Mouse (Mus musculus): ENCODE data around the gene Cela1.

Gene Cela1

DNA sequence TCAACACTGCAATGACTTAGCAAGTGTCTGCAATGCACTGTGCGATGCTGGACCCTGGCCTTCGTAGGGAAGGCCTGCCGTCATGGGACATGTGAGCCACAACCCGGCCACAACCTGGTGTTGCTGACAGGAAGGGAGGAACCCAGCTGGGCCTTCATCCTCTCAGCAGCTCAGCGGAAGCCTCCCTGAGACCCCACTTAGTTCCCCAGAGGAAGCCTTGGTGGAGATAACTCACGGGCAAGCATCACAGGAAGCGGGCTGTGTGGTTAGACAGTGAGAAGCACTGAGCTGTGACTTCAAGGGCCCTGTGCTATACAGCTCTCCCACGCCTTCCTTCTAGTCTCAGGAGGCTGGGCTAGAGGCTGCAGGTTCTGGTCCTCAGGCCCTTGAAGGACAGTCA is 18.5 kb upstream of the Cela1 start:
- no peak for DNase-seq (ENCODE audit: extremely low spot score, low read depth, low spot score)

- DNase-seq (ENCODE audit: extremely low spot score, low read depth, low spot score) = no peak
Observed at GRCm38 (mm10) chr15:100705376-100705775, 17.7 kb upstream of the Cela1 start.

GRCm38 (mm10) chr15:100703913-100704312 is 16.2 kb upstream of the Cela1 start:
- DNase-seq (ENCODE audit: extremely low spot score, low read depth, low spot score) = no peak

DNA sequence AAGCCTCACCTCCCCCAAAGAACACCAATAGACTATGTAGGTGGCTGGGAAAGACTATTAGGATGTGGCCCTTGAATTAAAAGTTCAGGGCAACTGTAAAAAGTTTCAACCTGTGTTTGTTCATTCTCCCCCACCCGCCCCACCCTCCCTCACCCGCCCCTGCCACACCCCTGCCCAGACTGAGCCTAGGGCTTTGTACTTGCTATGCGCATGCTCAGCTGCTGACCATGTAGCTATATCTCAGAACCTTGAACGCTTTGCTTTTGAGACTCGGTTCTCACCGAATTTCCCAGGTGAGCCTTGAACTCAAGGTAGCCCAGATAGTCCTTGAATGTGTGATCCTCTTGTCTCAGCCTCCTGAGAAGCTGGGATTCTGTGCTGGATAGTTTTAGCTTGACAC is 14.1 kb upstream of the Cela1 start:
- DNase-seq (ENCODE audit: extremely low spot score, low read depth, low spot score) = no peak

DNA sequence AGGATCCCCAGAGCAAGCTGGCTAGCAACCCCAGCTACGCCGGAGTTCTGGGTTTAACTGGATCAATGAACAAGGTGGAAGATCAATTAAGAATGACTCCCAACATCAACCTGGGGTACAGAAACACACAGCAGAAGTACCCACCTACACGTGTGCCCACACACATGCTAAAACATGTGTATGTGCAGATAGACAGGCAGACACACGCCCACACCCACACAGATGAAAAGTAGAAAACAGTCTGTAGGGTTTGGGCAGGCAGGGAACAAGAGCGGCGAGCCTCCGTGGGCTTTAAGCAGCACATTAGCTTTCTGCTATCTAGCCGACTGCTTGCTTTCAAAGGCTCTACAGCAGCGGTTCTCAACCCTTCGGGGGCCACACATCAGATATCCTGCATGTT is 13.4 kb upstream of the Cela1 start:
- no peak for DNase-seq (ENCODE audit: extremely low spot score, low read depth, low spot score)

DNA sequence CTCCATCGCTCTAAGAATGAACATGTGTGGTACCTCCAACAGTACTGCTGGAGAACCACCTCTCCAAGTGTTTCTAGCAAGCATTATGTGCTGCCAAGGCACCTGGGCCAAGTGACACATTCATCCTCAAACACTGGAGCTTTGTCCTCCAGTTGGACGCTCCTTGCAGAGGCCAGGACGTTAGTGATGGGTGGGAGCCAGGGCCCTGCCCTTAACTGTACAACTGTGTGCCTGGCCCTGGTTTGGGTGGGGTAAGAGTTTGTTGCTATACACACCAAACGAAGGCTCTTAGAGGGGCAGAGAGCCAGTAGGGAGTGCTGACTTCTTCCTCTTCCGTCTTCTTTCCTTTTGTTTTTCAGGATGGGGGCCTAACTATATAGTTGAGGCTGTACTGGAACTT is 12.7 kb upstream of the Cela1 start:
- no peak for DNase-seq (ENCODE audit: extremely low spot score, low read depth, low spot score)

DNA sequence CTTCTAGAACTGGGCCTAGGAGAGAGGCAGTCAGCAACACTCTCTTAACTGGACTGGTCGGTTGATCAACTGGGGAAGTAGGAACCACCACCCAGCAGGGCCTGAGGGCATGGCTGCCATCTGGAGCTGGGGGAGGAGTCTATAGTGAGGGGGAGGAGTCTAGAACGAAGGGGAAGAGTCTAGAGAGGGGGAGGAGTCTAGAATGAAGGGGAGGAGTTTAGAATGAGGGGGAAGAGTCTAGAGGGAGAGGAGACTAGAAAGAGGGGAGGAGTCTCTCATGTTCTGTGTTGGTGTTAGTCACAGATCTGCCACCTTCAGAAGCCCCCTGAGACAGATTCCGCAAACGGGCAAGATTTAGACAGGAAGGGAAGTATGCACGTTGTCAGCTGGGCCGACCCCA is 11.7 kb upstream of the Cela1 start:
- no peak for DNase-seq (ENCODE audit: extremely low spot score, low read depth, low spot score)

GRCm38 (mm10) chr15:100698078-100698477 is 10.4 kb upstream of the Cela1 start:
- no peak for DNase-seq (ENCODE audit: extremely low spot score, low read depth, low spot score)

DNA sequence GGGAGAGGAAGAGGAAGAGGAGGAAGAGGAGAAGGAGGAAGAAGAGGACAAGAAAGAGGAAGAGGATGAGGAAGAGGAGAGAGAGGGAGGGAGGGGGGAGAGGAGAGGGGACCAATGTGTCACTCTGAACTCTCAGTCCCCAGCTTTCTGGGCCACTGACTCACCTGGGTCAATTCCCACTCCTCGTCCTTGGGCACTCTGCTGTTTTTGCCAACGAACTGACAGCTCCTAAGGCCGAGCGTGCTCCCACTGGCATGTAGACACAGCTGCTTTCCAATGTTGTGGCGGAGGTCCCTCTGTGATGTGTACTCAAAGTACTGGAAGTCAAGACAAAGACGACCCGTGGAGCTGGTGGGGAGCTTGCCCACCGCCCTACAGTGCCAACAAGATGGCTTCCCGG is 6.7 kb upstream of the Cela1 start:
- DNase-seq (ENCODE audit: extremely low spot score, low read depth, low spot score) = no peak

- DNase-seq (ENCODE audit: extremely low spot score, low read depth, low spot score) = no peak
Observed at GRCm38 (mm10) chr15:100691990-100692389, 4.3 kb upstream of the Cela1 start.

DNA sequence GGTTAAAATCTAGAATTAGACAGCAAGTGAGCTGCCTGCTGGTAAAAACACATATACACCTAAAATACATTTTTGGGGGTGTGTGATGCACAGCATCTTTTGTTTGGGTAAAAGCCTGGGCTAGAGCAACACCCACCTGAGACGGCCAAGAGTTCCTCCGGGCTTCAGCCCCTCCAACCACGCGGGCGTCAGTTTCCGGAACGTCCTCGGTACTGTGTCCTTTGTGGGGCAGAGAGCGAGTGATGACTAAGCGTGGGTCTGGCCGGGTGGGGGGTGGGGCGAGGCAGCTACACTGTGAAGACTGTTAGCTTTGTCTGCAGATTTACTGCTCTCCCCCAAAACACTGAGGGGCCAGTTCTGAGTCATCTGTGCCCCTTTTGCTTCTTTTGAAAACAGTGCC is 732 bp downstream of the Cela1 start:
- no peak for DNase-seq (ENCODE audit: extremely low spot score, low read depth, low spot score)

DNA sequence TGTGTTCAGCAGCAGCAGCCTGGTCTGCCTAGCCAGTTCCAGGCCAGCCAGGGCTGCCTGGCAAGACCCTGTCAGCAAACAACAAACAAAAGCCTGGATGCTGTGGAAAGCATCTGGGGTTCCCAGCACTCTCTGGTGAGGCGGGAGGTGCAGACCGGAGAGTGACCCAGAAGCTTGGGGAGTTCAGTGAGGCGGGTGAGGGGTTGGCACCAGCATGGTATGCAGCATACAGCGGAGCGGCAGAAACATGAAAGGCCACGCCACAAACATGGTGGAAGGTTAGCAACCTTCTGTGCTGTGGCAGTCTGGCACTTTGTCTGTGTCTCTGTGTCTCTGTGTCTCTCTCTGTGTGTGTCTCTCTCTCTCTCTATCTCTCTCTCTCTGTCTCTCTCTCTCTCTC is 1.3 kb downstream of the Cela1 start:
- DNase-seq (ENCODE audit: extremely low spot score, low read depth, low spot score) = no peak

GRCm38 (mm10) chr15:100685849-100686248 is 1.9 kb downstream of the Cela1 start:
- DNase-seq (ENCODE audit: extremely low spot score, low read depth, low spot score) = no peak

DNA sequence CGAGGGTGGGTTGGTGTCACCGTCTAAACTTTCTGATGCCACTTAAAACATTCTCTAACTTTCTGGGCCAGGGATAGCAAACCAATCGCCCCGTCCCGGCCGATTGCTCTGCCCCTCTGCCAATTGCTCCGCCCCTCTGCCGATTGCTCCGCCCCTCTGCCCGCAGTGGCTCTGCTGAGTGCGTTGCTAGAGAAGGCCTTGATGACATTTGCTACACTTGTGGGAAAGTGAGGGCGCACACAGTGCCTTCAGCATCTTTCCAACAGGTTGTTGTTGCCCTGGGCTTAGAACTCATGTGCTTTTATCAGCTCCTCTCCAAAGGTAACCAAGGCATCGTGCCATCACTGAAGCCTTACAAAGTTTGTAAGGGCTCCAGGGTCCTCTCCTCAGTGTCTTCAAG is 2.5 kb downstream of the Cela1 start:
- DNase-seq (ENCODE audit: extremely low spot score, low read depth, low spot score) = no peak

- DNase-seq (ENCODE audit: extremely low spot score, low read depth, low spot score) = no peak
Observed at GRCm38 (mm10) chr15:100684450-100684849, 3.3 kb downstream of the Cela1 start.

- DNase-seq (ENCODE audit: extremely low spot score, low read depth, low spot score) = peak; percentile 74
Observed at GRCm38 (mm10) chr15:100683041-100683440, 4.7 kb downstream of the Cela1 start.

- no peak for DNase-seq (ENCODE audit: extremely low spot score, low read depth, low spot score)
Observed at GRCm38 (mm10) chr15:100681770-100682169, 6.0 kb downstream of the Cela1 start.

GRCm38 (mm10) chr15:100680381-100680780 is 7.3 kb downstream of the Cela1 start:
- DNase-seq (ENCODE audit: extremely low spot score, low read depth, low spot score) = no peak

DNA sequence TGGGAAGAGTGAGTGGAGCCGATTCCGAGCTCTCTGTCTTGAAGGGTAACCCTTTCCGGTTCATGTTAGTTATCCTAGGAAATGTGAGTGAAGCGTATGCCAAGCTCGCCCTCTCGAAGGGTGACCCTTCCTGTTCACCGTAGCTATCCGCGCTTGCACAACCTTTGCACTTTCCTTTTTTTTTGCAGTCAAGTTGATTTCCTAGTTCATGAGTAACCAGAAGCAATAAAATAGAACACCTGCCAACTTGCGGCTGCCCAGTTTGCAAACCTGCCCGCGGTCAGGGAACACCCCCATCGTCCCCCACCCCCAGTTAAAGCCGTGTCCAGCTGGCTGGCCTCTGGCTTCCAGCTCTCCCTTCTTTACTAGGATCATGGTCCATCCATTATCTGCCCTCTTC is 8.7 kb downstream of the Cela1 start:
- DNase-seq (ENCODE audit: extremely low spot score, low read depth, low spot score) = no peak

GRCm38 (mm10) chr15:100678581-100678980 is 9.1 kb downstream of the Cela1 start:
- no peak for DNase-seq (ENCODE audit: extremely low spot score, low read depth, low spot score)

- no peak for DNase-seq (ENCODE audit: extremely low spot score, low read depth, low spot score)
Observed at GRCm38 (mm10) chr15:100677675-100678074, 10.0 kb downstream of the Cela1 start.

DNA sequence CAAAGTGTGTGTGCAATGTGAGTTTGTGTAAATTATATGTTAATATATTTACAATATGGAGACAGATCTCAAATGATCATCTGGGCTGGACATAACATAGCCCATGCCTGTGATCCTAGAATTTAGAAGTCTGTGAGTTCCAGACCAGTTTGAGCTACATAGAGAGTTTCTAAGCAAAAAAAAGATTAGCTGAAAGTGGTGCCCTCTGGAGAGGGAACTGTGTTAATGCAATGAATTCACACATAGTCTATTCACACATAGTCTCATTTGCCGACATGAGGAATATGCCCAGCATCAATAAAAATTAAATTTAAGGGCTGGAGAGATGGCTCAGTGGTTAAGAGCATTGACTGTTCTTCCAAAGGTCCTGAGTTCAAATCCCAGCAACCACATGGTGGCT is 11.2 kb downstream of the Cela1 start:
- no peak for DNase-seq (ENCODE audit: extremely low spot score, low read depth, low spot score)

GRCm38 (mm10) chr15:100675486-100675885 is 12.2 kb downstream of the Cela1 start:
- no peak for DNase-seq (ENCODE audit: extremely low spot score, low read depth, low spot score)

DNA sequence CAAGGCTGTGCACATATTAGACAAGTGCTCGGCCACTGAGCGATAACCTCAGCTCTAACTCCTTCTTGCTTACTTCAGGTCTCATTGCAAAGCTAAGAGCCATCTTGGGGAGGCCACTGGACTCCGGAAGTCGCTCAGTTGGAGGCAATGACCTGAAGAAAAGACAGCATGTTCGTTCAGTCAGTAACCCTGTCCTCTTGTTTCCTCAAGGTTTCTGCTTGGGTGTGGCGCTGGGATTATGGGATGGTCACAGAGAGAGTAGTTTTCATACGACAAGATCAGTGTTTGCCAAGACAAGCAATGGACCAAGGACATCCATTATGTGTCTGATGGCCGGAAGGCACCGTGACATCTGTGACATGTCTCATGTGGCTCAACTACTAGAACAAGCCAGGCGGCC is 13.2 kb downstream of the Cela1 start:
- no peak for DNase-seq (ENCODE audit: extremely low spot score, low read depth, low spot score)
